ENCODE assay signal across 11 mouse cellular contexts in genomic region chr5:125241627-125242026, GRCm38 (mm10).
DNase-seq lines count a peak whose midpoint lies in the region; ATAC-seq and TF ChIP-seq lines count a peak whose summit lies in the region.
"Had no signal": no experiment of that assay in that cellular context is flagged by ENCODE, and none has a peak within 500 bp of the region (broad histone marks: within the 10 kb centered on the region; RNA-seq: fewer than 3 reads in every experiment).

No protein-coding gene starts in this region.

- H3K4me2 ChIP-seq in embryonic facial prominence, embryonic 11.5 days (ENCODE audit: low read depth, low read length) = no peak overlapping the region
- no peak overlapping the region for H3K4me2 ChIP-seq in midbrain, embryonic 14.5 days (ENCODE audit: low read length)

- no peak overlapping the region for H3K4me3 ChIP-seq in layer of hippocampus, adult 2 months
- no peak overlapping the region for H3K4me3 ChIP-seq in embryonic facial prominence, embryonic 11.5 days (ENCODE audit: low read depth, low read length)
- H3K4me3 ChIP-seq in midbrain, embryonic 14.5 days (replicated peaks; ENCODE audit: low read depth, low read length) = no peak overlapping the region
- H3K4me3 ChIP-seq: myocyte had no signal

- H3K27me3 ChIP-seq in embryonic facial prominence, embryonic 11.5 days (ENCODE audit: control insufficient read depth, insufficient read depth, low read length) = no peaks in the 10 kb centered on the region
- no peaks in the 10 kb centered on the region for H3K27me3 ChIP-seq in midbrain, embryonic 14.5 days (ENCODE audit: control insufficient read depth, insufficient read depth, low read length)

- ATAC-seq in embryonic facial prominence, embryonic 11.5 days (replicated peaks; ENCODE audit: insufficient number of reproducible peaks, low FRiP score, low TSS enrichment, low read depth) = 0 out of 2 replicates have a peak, but pooled peaks have one; percentile 24
- no peak for ATAC-seq in midbrain, embryonic 14.5 days (ENCODE audit: low FRiP score, low TSS enrichment)

- no peak overlapping the region; the same call in 1 of the 2 replicates for H3K9ac ChIP-seq in embryonic facial prominence, embryonic 11.5 days (replicated peaks; ENCODE audit: low read length)
- no peak overlapping the region for H3K9ac ChIP-seq in midbrain, embryonic 14.5 days (replicated peaks; ENCODE audit: low read length)

- no peak for DNase-seq in layer of hippocampus, adult 2 months (ENCODE audit: low spot score in 2 of 2)
- no peak for DNase-seq in layer of hippocampus, adult 9-11 months
- peak; percentile 50 for DNase-seq in brain, embryonic 14.5 days (ENCODE audit: low read depth)
- DNase-seq in embryonic facial prominence, embryonic 11.5 days (ENCODE audit: low spot score) = peak; percentile 39
- peak; percentile 43 for DNase-seq in midbrain, embryonic 14.5 days
- no peak for DNase-seq in spleen, adult 18-20 months
- DNase-seq in left cerebral cortex, adult 9 months (ENCODE audit: low spot score in 2 of 2) = no peak
- DNase-seq in kidney, postnatal 4 days = no peak
- DNase-seq: adrenal gland, adult 8-10 months; kidney, postnatal 10 days had no signal

- 8% methylated on average over 7 of the region's 7 CpGs for WGBS in embryonic facial prominence, embryonic 11.5 days
- WGBS in midbrain, embryonic 14.5 days = 13% methylated on average over 6 of the region's 7 CpGs

- TF ChIP-seq POLR2A in brain, embryonic 14.5 days (IDR thresholded peaks at IDR 0.05; ENCODE audit: borderline replicate concordance, extremely low read depth, insufficient read depth, insufficient read length, poor library complexity, severe bottlenecking) = no peak

- 0 out of 2 replicates have a peak, but pooled peaks have one; percentile 13 for TF ChIP-seq CTCF in layer of hippocampus, adult 2 months (conservative IDR thresholded peaks at IDR 0.05)
- peak; percentile 33; the same call in 1 of the 2 replicates for TF ChIP-seq CTCF in brain, embryonic 14.5 days (IDR thresholded peaks at IDR 0.05; ENCODE audit: borderline replicate concordance, extremely low read depth, insufficient read depth, insufficient read length)

- no peaks in the 10 kb centered on the region for H3K36me3 ChIP-seq in embryonic facial prominence, embryonic 11.5 days (replicated peaks; ENCODE audit: control insufficient read depth, insufficient read depth, low read depth, low read length)
- H3K36me3 ChIP-seq in midbrain, embryonic 14.5 days (ENCODE audit: control insufficient read depth, insufficient read depth, low read length) = no peaks in the 10 kb centered on the region

- no peaks in the 10 kb centered on the region for H3K9me3 ChIP-seq in embryonic facial prominence, embryonic 11.5 days (replicated peaks; ENCODE audit: control insufficient read depth, low read length)
- no peaks in the 10 kb centered on the region for H3K9me3 ChIP-seq in midbrain, embryonic 14.5 days (ENCODE audit: control insufficient read depth, low read length)

- peaks cover 3% of the 10 kb centered on the region for H3K4me1 ChIP-seq in embryonic facial prominence, embryonic 11.5 days (ENCODE audit: control insufficient read depth, insufficient read depth, low read length)
- peaks cover 28% of the 10 kb centered on the region for H3K4me1 ChIP-seq in midbrain, embryonic 14.5 days (ENCODE audit: control insufficient read depth, insufficient read depth, low read length)

- H3K27ac ChIP-seq in layer of hippocampus, adult 2 months = 0 out of 2 replicates have a peak overlapping the region, but pooled peaks have one; percentile 29
- H3K27ac ChIP-seq in embryonic facial prominence, embryonic 11.5 days (replicated peaks; ENCODE audit: low read depth, low read length) = no peak overlapping the region
- no peak overlapping the region for H3K27ac ChIP-seq in midbrain, embryonic 14.5 days (replicated peaks; ENCODE audit: low read depth, low read length)

Comparison
In these comparisons a context has a peak if more than half of its experiments do, and no peak if none do; other contexts are left out.
1. DNase-seq: peak in brain, embryonic 14.5 days (single experiment), embryonic facial prominence, embryonic 11.5 days (single experiment) and midbrain, embryonic 14.5 days (single experiment); none in layer of hippocampus, adult 2 months (0 of 2), layer of hippocampus, adult 9-11 months (single experiment), spleen, adult 18-20 months (0 of 2), left cerebral cortex, adult 9 months (0 of 2) and kidney, postnatal 4 days (0 of 2).